Mouse (Mus musculus): ENCODE measurements around the gene Asic1. TPM values are rescaled to one million over a fixed set of nuclear protein-coding genes. Genes with fewer than 3 reads are reported as not detected.
A peak's percentile ranks its signal among the peaks of the same experiment; 100 is the strongest.

The Asic1 gene
- polyA plus RNA-seq, 1 experiment, result 0.19 TPM

GRCm38 (mm10) chr15:99731167-99731566 lies 61.0 kb downstream of the Asic1 start:
- TF ChIP-seq POLR2A (IDR thresholded peaks at IDR 0.05; ENCODE audit: borderline replicate concordance, extremely low read depth, low read depth, low read length), result no peak
- no peak for TF ChIP-seq CTCF (IDR thresholded peaks at IDR 0.05; ENCODE audit: insufficient read depth, low read length)
- 96% methylated on average over 2 of the region's 2 CpGs for WGBS
- peaks cover 2% of the 10 kb centered on the region; the same call in 1 of the 2 replicates for H3K4me1 ChIP-seq (ENCODE audit: control insufficient read depth, insufficient read depth, low read length)
- no peak for DNase-seq
- no peak overlapping the region for H3K4me3 ChIP-seq (replicated peaks; ENCODE audit: extremely low read depth, low read depth, low read length)

GRCm38 (mm10) chr15:99731678-99732077 lies 61.5 kb downstream of the Asic1 start:
- no peak for TF ChIP-seq CTCF (IDR thresholded peaks at IDR 0.05; ENCODE audit: insufficient read depth, low read length)
- no peak for TF ChIP-seq POLR2A (IDR thresholded peaks at IDR 0.05; ENCODE audit: borderline replicate concordance, extremely low read depth, low read depth, low read length)
- DNase-seq, result no peak
- Histone ChIP-seq H3K4me3 (replicated peaks; ENCODE audit: extremely low read depth, low read depth, low read length) (no peak overlapping the region), H3K4me1 (ENCODE audit: control insufficient read depth, insufficient read depth, low read length) (no peaks in the 10 kb centered on the region)
- WGBS, result 90% methylated on average over 3 of the region's 3 CpGs

GRCm38 (mm10) chr15:99733186-99733585 lies 63.0 kb downstream of the Asic1 start:
- TF ChIP-seq CTCF (IDR thresholded peaks at IDR 0.05; ENCODE audit: insufficient read depth, low read length) (no peak), POLR2A (IDR thresholded peaks at IDR 0.05; ENCODE audit: borderline replicate concordance, extremely low read depth, low read depth, low read length) (no peak)
- WGBS, result 83% methylated on average over 5 of the region's 5 CpGs
- Histone ChIP-seq H3K4me3 (replicated peaks; ENCODE audit: extremely low read depth, low read depth, low read length) (no peak overlapping the region), H3K4me1 (ENCODE audit: control insufficient read depth, insufficient read depth, low read length) (no peaks in the 10 kb centered on the region)
- DNase-seq, result no peak

- no peak overlapping the region for H3K4me3 ChIP-seq (replicated peaks; ENCODE audit: extremely low read depth, low read depth, low read length)
- no peaks in the 10 kb centered on the region for H3K4me1 ChIP-seq (ENCODE audit: control insufficient read depth, insufficient read depth, low read length)
- DNase-seq, result peak; percentile 100
- 94% methylated on average over 2 of the region's 2 CpGs for WGBS
- no peak for TF ChIP-seq POLR2A (IDR thresholded peaks at IDR 0.05; ENCODE audit: borderline replicate concordance, extremely low read depth, low read depth, low read length)
- no peak for TF ChIP-seq CTCF (IDR thresholded peaks at IDR 0.05; ENCODE audit: insufficient read depth, low read length)
These were observed 65.5 kb downstream of the Asic1 start for GRCm38 (mm10) chr15:99735631-99736030.

GRCm38 (mm10) chr15:99736675-99737074 lies 66.5 kb downstream of the Asic1 start:
- no peak overlapping the region for H3K4me3 ChIP-seq (replicated peaks; ENCODE audit: extremely low read depth, low read depth, low read length)
- H3K4me1 ChIP-seq (ENCODE audit: control insufficient read depth, insufficient read depth, low read length), result no peaks in the 10 kb centered on the region
- WGBS, result 89% methylated on average over 11 of the region's 11 CpGs
- TF ChIP-seq CTCF (IDR thresholded peaks at IDR 0.05; ENCODE audit: insufficient read depth, low read length), result no peak
- no peak for TF ChIP-seq POLR2A (IDR thresholded peaks at IDR 0.05; ENCODE audit: borderline replicate concordance, extremely low read depth, low read depth, low read length)
- DNase-seq, result no peak

GRCm38 (mm10) chr15:99740229-99740628 lies 70.1 kb downstream of the Asic1 start:
- no peak for DNase-seq

More at GRCm38 (mm10) chr15:99740229-99740628, 70.1 kb downstream of the Asic1 start:
- Histone ChIP-seq H3K4me1 (ENCODE audit: control insufficient read depth, insufficient read depth, low read length) (no peaks in the 10 kb centered on the region), H3K4me3 (replicated peaks; ENCODE audit: extremely low read depth, low read depth, low read length) (no peak overlapping the region)
- 89% methylated on average over 4 of the region's 4 CpGs for WGBS
- TF ChIP-seq CTCF (IDR thresholded peaks at IDR 0.05; ENCODE audit: insufficient read depth, low read length) (no peak), POLR2A (IDR thresholded peaks at IDR 0.05; ENCODE audit: borderline replicate concordance, extremely low read depth, low read depth, low read length) (no peak)

Other genes starting within 250 kb of the Asic1 start
- gene Nckap5l, start 212.6 kb upstream of the Asic1 start, polyA plus RNA-seq (2012; rRNA removed), result 13.0 and 13.4 TPM in 2 replicates
- gene Bcdin3d, start 195.6 kb upstream of the Asic1 start, polyA plus RNA-seq (2012; rRNA removed), result 5.0 and 5.2 TPM in 2 replicates
- gene Faim2, start 142.2 kb upstream of the Asic1 start, polyA plus RNA-seq (2012; rRNA removed), result 17.4 and 29.7 TPM in 2 replicates
- 1.1 and 1.3 TPM in 2 replicates for gene Aqp2, start 91.3 kb upstream of the Asic1 start, polyA plus RNA-seq (2012; rRNA removed)
- gene Aqp5, start 79.6 kb upstream of the Asic1 start, polyA plus RNA-seq (2012; rRNA removed), result 511 and 692 TPM in 2 replicates
- gene Aqp6, start 69.0 kb upstream of the Asic1 start, polyA plus RNA-seq (2012; rRNA removed), result not detected in 2 replicates
- gene Racgap1, start 18.7 kb upstream of the Asic1 start, polyA plus RNA-seq (2012; rRNA removed), result 2.9 and 4.9 TPM in 2 replicates
- 30.1 and 38.0 TPM in 2 replicates for gene Smarcd1, start 31.8 kb downstream of the Asic1 start, polyA plus RNA-seq (2012; rRNA removed)
- 1.0 TPM in 1 of 2 replicates, not detected in the other for gene Gm17349, start 35.1 kb downstream of the Asic1 start, polyA plus RNA-seq (2012; rRNA removed)
- gene Gpd1, start 47.1 kb downstream of the Asic1 start, polyA plus RNA-seq (2012; rRNA removed), result 55.2 and 114 TPM in 2 replicates
- gene Cox14, start 55.2 kb downstream of the Asic1 start, polyA plus RNA-seq (2012; rRNA removed), result 168 and 205 TPM in 2 replicates
- gene Cers5, start 102.5 kb downstream of the Asic1 start, polyA plus RNA-seq (2012; rRNA removed), result 37.2 and 53.4 TPM in 2 replicates
- gene Lima1, start 205.1 kb downstream of the Asic1 start, polyA plus RNA-seq (2012; rRNA removed), result 23.6 and 29.7 TPM in 2 replicates

Data from lung, adult 2 months (tissue).